Mouse (Mus musculus): ENCODE data around the gene 6030468B19Rik. TPM values are rescaled to one million over a fixed set of nuclear protein-coding genes. Genes with fewer than 3 reads are reported as not detected.
A peak's percentile ranks its signal among the peaks of the same experiment; 100 is the strongest.

The 6030468B19Rik gene
- polyA plus RNA-seq, 1 experiment = 7.6 TPM

- H3K36me3 ChIP-seq (ENCODE audit: control insufficient read depth, insufficient read depth, low read length) = peaks cover 2% of the 10 kb centered on the region; the same call in 1 of the 2 replicates
- no peak for DNase-seq (ENCODE audit: low read depth in 1 of 2, low spot score in 2 of 2)
- H3K4me1 ChIP-seq (ENCODE audit: control insufficient read depth, insufficient read depth, insufficient read length) = no peaks in the 10 kb centered on the region
- H3K27me3 ChIP-seq (ENCODE audit: control insufficient read depth, insufficient read depth, low read length) = no peaks in the 10 kb centered on the region
- TF ChIP-seq POLR2A (IDR thresholded peaks at IDR 0.05; ENCODE audit: low read depth, low read length) = no peak
- no peak for TF ChIP-seq CTCF (IDR thresholded peaks at IDR 0.05; ENCODE audit: extremely low read depth, insufficient read depth, insufficient read length, insufficient replicate concordance)
- 62% methylated on average over 13 of the region's 13 CpGs for WGBS
- H3K27ac ChIP-seq (ENCODE audit: insufficient read depth, low read length) = no peak overlapping the region
- no peak overlapping the region for H3K4me3 ChIP-seq (ENCODE audit: extremely low read depth, insufficient read depth, insufficient read length)
These were observed 38.8 kb downstream of the 6030468B19Rik start for GRCm38 (mm10) chr11:117836306-117836705.

GRCm38 (mm10) chr11:117838572-117838971 is 41.1 kb downstream of the 6030468B19Rik start:
- no peak for DNase-seq (ENCODE audit: low read depth in 1 of 2, low spot score in 2 of 2)
- Histone ChIP-seq H3K4me3 (ENCODE audit: extremely low read depth, insufficient read depth, insufficient read length) (no peak overlapping the region), H3K27ac (ENCODE audit: insufficient read depth, low read length) (peak overlapping the region; percentile 12; the same call in 1 of the 2 replicates), H3K4me1 (ENCODE audit: control insufficient read depth, insufficient read depth, insufficient read length) (no peaks in the 10 kb centered on the region), H3K36me3 (ENCODE audit: control insufficient read depth, insufficient read depth, low read length) (peaks cover 2% of the 10 kb centered on the region; the same call in 1 of the 2 replicates), H3K27me3 (ENCODE audit: control insufficient read depth, insufficient read depth, low read length) (no peaks in the 10 kb centered on the region)
- 81% methylated on average over 2 of the region's 2 CpGs for WGBS
- TF ChIP-seq POLR2A (IDR thresholded peaks at IDR 0.05; ENCODE audit: low read depth, low read length) (no peak), CTCF (IDR thresholded peaks at IDR 0.05; ENCODE audit: extremely low read depth, insufficient read depth, insufficient read length, insufficient replicate concordance) (no peak)

- no peaks in the 10 kb centered on the region for H3K27me3 ChIP-seq (ENCODE audit: control insufficient read depth, insufficient read depth, low read length)
- no peak for TF ChIP-seq CTCF (IDR thresholded peaks at IDR 0.05; ENCODE audit: extremely low read depth, insufficient read depth, insufficient read length, insufficient replicate concordance)
- TF ChIP-seq POLR2A (IDR thresholded peaks at IDR 0.05; ENCODE audit: low read depth, low read length) = no peak
- no peak overlapping the region for H3K27ac ChIP-seq (ENCODE audit: insufficient read depth, low read length)
- DNase-seq (ENCODE audit: low read depth in 1 of 2, low spot score in 2 of 2) = no peak
- no peaks in the 10 kb centered on the region for H3K4me1 ChIP-seq (ENCODE audit: control insufficient read depth, insufficient read depth, insufficient read length)
- H3K36me3 ChIP-seq (ENCODE audit: control insufficient read depth, insufficient read depth, low read length) = peaks cover 2% of the 10 kb centered on the region; the same call in 1 of the 2 replicates
- no peak overlapping the region for H3K4me3 ChIP-seq (ENCODE audit: extremely low read depth, insufficient read depth, insufficient read length)
- 75% methylated on average over 1 of the region's 1 CpGs for WGBS
These were observed 41.6 kb downstream of the 6030468B19Rik start for GRCm38 (mm10) chr11:117839021-117839420.

DNA sequence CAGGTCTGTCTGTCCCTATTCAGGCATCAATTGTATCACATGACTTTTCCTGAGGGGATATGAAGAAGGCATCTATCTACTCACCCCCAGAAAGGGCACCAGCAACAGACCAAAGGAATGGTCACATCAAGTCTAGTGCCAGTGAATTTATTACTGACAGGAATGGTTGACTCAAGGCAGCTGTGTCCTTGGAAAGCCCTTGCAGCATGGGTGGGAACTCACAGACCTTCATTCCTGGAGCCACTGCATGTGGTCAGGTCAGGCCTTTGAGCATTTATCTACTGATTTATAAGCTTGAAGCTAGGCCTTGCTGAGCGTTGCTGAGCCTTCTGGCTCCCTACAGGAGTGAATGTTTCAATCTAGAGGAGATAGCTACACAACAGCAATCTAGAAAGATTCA is 43.5 kb downstream of the 6030468B19Rik start:
- 69% methylated on average over 1 of the region's 1 CpGs for WGBS
- Histone ChIP-seq H3K27ac (ENCODE audit: insufficient read depth, low read length) (no peak overlapping the region), H3K36me3 (ENCODE audit: control insufficient read depth, insufficient read depth, low read length) (0 out of 2 replicates have a peak, but pooled peaks cover 2% of the 10 kb centered on the region), H3K27me3 (ENCODE audit: control insufficient read depth, insufficient read depth, low read length) (no peaks in the 10 kb centered on the region), H3K4me1 (ENCODE audit: control insufficient read depth, insufficient read depth, insufficient read length) (no peaks in the 10 kb centered on the region), H3K4me3 (ENCODE audit: extremely low read depth, insufficient read depth, insufficient read length) (no peak overlapping the region)
- no peak for DNase-seq (ENCODE audit: low read depth in 1 of 2, low spot score in 2 of 2)
- TF ChIP-seq POLR2A (IDR thresholded peaks at IDR 0.05; ENCODE audit: low read depth, low read length) (no peak), CTCF (IDR thresholded peaks at IDR 0.05; ENCODE audit: extremely low read depth, insufficient read depth, insufficient read length, insufficient replicate concordance) (no peak)

DNA sequence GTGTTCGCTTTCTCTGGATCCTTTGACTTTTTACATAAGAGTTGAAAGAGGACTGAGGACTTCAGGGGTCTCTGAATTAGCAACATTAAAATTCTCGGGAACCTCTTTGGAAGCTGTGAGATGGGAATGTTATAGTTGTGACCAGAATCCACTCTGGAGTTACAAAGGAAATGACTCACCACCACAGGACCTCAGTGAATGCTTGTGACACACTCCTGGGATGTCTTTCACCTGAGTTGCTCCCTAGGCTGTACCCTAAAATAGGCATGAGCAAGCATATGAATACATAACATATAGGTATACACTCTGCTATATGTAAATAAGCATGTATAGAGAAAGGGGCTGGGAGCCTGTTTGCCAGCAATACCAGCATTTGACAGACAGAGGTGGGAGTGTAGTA is 46.0 kb downstream of the 6030468B19Rik start:
- H3K4me3 ChIP-seq (ENCODE audit: extremely low read depth, insufficient read depth, insufficient read length) = no peak overlapping the region
- no peak overlapping the region for H3K27ac ChIP-seq (ENCODE audit: insufficient read depth, low read length)
- H3K4me1 ChIP-seq (ENCODE audit: control insufficient read depth, insufficient read depth, insufficient read length) = peaks cover 8% of the 10 kb centered on the region; the same call in 1 of the 2 replicates
- no peaks in the 10 kb centered on the region for H3K27me3 ChIP-seq (ENCODE audit: control insufficient read depth, insufficient read depth, low read length)
- DNase-seq (ENCODE audit: low read depth in 1 of 2, low spot score in 2 of 2) = no peak
- WGBS = 88% methylated on average over 2 of the region's 2 CpGs
- H3K36me3 ChIP-seq (ENCODE audit: control insufficient read depth, insufficient read depth, low read length) = 0 out of 2 replicates have a peak, but pooled peaks cover 2% of the 10 kb centered on the region
- TF ChIP-seq POLR2A (IDR thresholded peaks at IDR 0.05; ENCODE audit: low read depth, low read length) = no peak
- no peak for TF ChIP-seq CTCF (IDR thresholded peaks at IDR 0.05; ENCODE audit: extremely low read depth, insufficient read depth, insufficient read length, insufficient replicate concordance)

DNA sequence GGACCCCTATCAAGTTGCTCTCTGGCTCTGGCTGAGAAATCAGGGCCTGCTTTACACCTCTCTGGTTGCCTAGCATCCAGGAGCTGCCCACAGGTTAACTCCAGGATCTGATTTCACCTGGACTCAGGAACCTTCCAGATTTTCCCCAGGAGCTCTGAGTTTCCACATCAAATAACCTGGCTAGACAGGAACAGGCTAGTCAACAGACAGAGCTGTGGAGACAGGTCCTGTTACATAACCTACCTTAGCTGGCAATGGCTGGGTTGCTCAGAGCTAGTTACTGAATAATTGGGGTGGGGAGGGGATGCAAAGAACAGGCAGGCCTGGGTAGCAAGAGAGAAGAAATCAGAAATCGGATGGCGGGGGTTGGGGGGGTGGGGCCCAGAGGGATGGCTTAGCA is 47.5 kb downstream of the 6030468B19Rik start:
- Histone ChIP-seq H3K36me3 (ENCODE audit: control insufficient read depth, insufficient read depth, low read length) (no peaks in the 10 kb centered on the region), H3K27me3 (ENCODE audit: control insufficient read depth, insufficient read depth, low read length) (no peaks in the 10 kb centered on the region), H3K4me1 (ENCODE audit: control insufficient read depth, insufficient read depth, insufficient read length) (peaks cover 8% of the 10 kb centered on the region; the same call in 1 of the 2 replicates), H3K27ac (ENCODE audit: insufficient read depth, low read length) (no peak overlapping the region), H3K4me3 (ENCODE audit: extremely low read depth, insufficient read depth, insufficient read length) (no peak overlapping the region)
- TF ChIP-seq CTCF (IDR thresholded peaks at IDR 0.05; ENCODE audit: extremely low read depth, insufficient read depth, insufficient read length, insufficient replicate concordance) (no peak), POLR2A (IDR thresholded peaks at IDR 0.05; ENCODE audit: low read depth, low read length) (no peak)
- WGBS = 90% methylated on average over 2 of the region's 2 CpGs
- DNase-seq (ENCODE audit: low read depth in 1 of 2, low spot score in 2 of 2) = no peak

GRCm38 (mm10) chr11:117845651-117846050 is 48.2 kb downstream of the 6030468B19Rik start:
- Histone ChIP-seq H3K4me3 (ENCODE audit: extremely low read depth, insufficient read depth, insufficient read length) (no peak overlapping the region), H3K27ac (ENCODE audit: insufficient read depth, low read length) (no peak overlapping the region), H3K4me1 (ENCODE audit: control insufficient read depth, insufficient read depth, insufficient read length) (peaks cover 8% of the 10 kb centered on the region; the same call in 1 of the 2 replicates), H3K36me3 (ENCODE audit: control insufficient read depth, insufficient read depth, low read length) (no peaks in the 10 kb centered on the region), H3K27me3 (ENCODE audit: control insufficient read depth, insufficient read depth, low read length) (no peaks in the 10 kb centered on the region)
- DNase-seq (ENCODE audit: low read depth in 1 of 2, low spot score in 2 of 2) = no peak
- WGBS = 97% methylated on average over 2 of the region's 2 CpGs
- no peak for TF ChIP-seq CTCF (IDR thresholded peaks at IDR 0.05; ENCODE audit: extremely low read depth, insufficient read depth, insufficient read length, insufficient replicate concordance)
- TF ChIP-seq POLR2A (IDR thresholded peaks at IDR 0.05; ENCODE audit: low read depth, low read length) = no peak

All from spleen, adult 2 months (tissue).